Mouse (Mus musculus) E14TG2a.4 (cell line): ENCODE measurements at regions not wholly inside any gene's neighbourhood (a gene's known extent, or its start where the extent isn't known, plus 50 kb on each side); places are given as distances from the start of the nearest gene placed in this dataset.
A peak's percentile ranks its signal among the peaks of the same experiment; 100 is the strongest.

Experiments
- CTCF ChIP-seq: conservative IDR thresholded peaks from 2 replicates; pipeline ENCODE4 v1.5.1; 2014; ENCODE audit warnings: low read length
- NANOG ChIP-seq: IDR thresholded peaks from 2 replicates; pipeline ENCODE4 v1.6.1; 2014; ENCODE audit warnings: borderline replicate concordance, low read length, mixed read lengths
- POU5F1 ChIP-seq: IDR thresholded peaks from 2 replicates; pipeline ENCODE4 v1.6.1; 2014; ENCODE audit warnings: low read length, borderline replicate concordance

GRCm38 (mm10) chr6:89049290-89049689 is 147.2 kb downstream of the Tpra1 start:
- TF ChIP-seq CTCF: no peak
- TF ChIP-seq NANOG: no peak
- TF ChIP-seq POU5F1: peak; percentile 51; the same call in 1 of the 2 replicates
